Mouse (Mus musculus): ENCODE measurements around the gene Corin. TPM values are rescaled to one million over a fixed set of nuclear protein-coding genes. Genes with fewer than 3 reads are reported as not detected.

Corin gene
- total and polyA plus RNA-seq, 2 experiments from 2014 or later = 36.8 to 102 TPM

GRCm38 (mm10) chr5:72261802-72262324 is 242.4 kb downstream of the Corin start:
- DNase-seq (ENCODE audit: low spot score) (no peak), ATAC-seq (ENCODE audit: insufficient read depth, low read depth) (no peak)
- Histone ChIP-seq H3K27me3 (ENCODE audit: control insufficient read depth, insufficient read depth, low read length) (no peaks in the 10 kb centered on the region), H3K27ac (ENCODE audit: low read depth) (no peak overlapping the region), H3K9ac (replicated peaks; ENCODE audit: low read depth, low read length) (no peak overlapping the region), H3K36me3 (replicated peaks; ENCODE audit: control insufficient read depth, insufficient read depth, low read length) (peaks cover 16% of the 10 kb centered on the region), H3K4me2 (ENCODE audit: low read depth, low read length) (no peak overlapping the region), H3K4me1 (ENCODE audit: control insufficient read depth, insufficient read depth) (peaks cover 14% of the 10 kb centered on the region; the same call in 1 of the 2 replicates), H3K9me3 (replicated peaks; ENCODE audit: control insufficient read depth, low read length) (no peaks in the 10 kb centered on the region), H3K4me3 (ENCODE audit: low read depth, low read length) (no peak overlapping the region)
- no peak for TF ChIP-seq CTCF (IDR thresholded peaks at IDR 0.05; ENCODE audit: low read depth)
- no peak for TF ChIP-seq EP300 (IDR thresholded peaks at IDR 0.05; ENCODE audit: low read depth)
- WGBS = 90% methylated on average over 3 of the region's 3 CpGs

- Histone ChIP-seq H3K4me2 (ENCODE audit: low read depth, low read length) (no peak overlapping the region), H3K27me3 (ENCODE audit: control insufficient read depth, insufficient read depth, low read length) (no peaks in the 10 kb centered on the region), H3K4me3 (ENCODE audit: low read depth, low read length) (no peak overlapping the region), H3K9ac (replicated peaks; ENCODE audit: low read depth, low read length) (no peak overlapping the region), H3K4me1 (ENCODE audit: control insufficient read depth, insufficient read depth) (peaks cover 14% of the 10 kb centered on the region; the same call in 1 of the 2 replicates), H3K9me3 (replicated peaks; ENCODE audit: control insufficient read depth, low read length) (no peaks in the 10 kb centered on the region), H3K27ac (ENCODE audit: low read depth) (no peak overlapping the region), H3K36me3 (replicated peaks; ENCODE audit: control insufficient read depth, insufficient read depth, low read length) (peaks cover 15% of the 10 kb centered on the region)
- DNase-seq (ENCODE audit: low spot score) = no peak
- peak; percentile 30; the same call in 1 of the 2 replicates for ATAC-seq (ENCODE audit: insufficient read depth, low read depth)
- TF ChIP-seq EP300 (IDR thresholded peaks at IDR 0.05; ENCODE audit: low read depth) (no peak), CTCF (IDR thresholded peaks at IDR 0.05; ENCODE audit: low read depth) (no peak)
- 60% methylated on average over 3 of the region's 3 CpGs for WGBS
These were observed 245.0 kb downstream of the Corin start for GRCm38 (mm10) chr5:72259298-72259621.

- 46% methylated on average over 17 of the region's 17 CpGs for WGBS
- Histone ChIP-seq H3K27me3 (ENCODE audit: control insufficient read depth, insufficient read depth, low read length) (no peaks in the 10 kb centered on the region), H3K27ac (ENCODE audit: low read depth) (no peak overlapping the region), H3K4me2 (ENCODE audit: low read depth, low read length) (peak overlapping the region; percentile 40), H3K4me3 (ENCODE audit: low read depth, low read length) (no peak overlapping the region), H3K9me3 (replicated peaks; ENCODE audit: control insufficient read depth, low read length) (no peaks in the 10 kb centered on the region), H3K9ac (replicated peaks; ENCODE audit: low read depth, low read length) (no peak overlapping the region), H3K4me1 (ENCODE audit: control insufficient read depth, insufficient read depth) (peaks cover 14% of the 10 kb centered on the region; the same call in 1 of the 2 replicates), H3K36me3 (replicated peaks; ENCODE audit: control insufficient read depth, insufficient read depth, low read length) (peaks cover 11% of the 10 kb centered on the region; the same call in 1 of the 2 replicates)
- ATAC-seq (ENCODE audit: insufficient read depth, low read depth) (0 out of 2 replicates have a peak, but pooled peaks have one; percentile 6), DNase-seq (ENCODE audit: low spot score) (no peak)
- TF ChIP-seq EP300 (IDR thresholded peaks at IDR 0.05; ENCODE audit: low read depth) = no peak
- no peak for TF ChIP-seq CTCF (IDR thresholded peaks at IDR 0.05; ENCODE audit: low read depth)
These were observed 245.6 kb downstream of the Corin start for GRCm38 (mm10) chr5:72258409-72259297.

- H3K4me2 ChIP-seq (ENCODE audit: low read depth, low read length) = peak overlapping the region; percentile 30; the same call in 1 of the 2 replicates
- H3K4me3 ChIP-seq (ENCODE audit: low read depth, low read length) = peak overlapping the region; percentile 20
- no peak for DNase-seq (ENCODE audit: low spot score)
- TF ChIP-seq CTCF (IDR thresholded peaks at IDR 0.05; ENCODE audit: low read depth) (no peak), EP300 (IDR thresholded peaks at IDR 0.05; ENCODE audit: low read depth) (no peak)
- peak overlapping the region; percentile 38; the same call in 1 of the 2 replicates for H3K27ac ChIP-seq (ENCODE audit: low read depth)
- H3K27me3 ChIP-seq (ENCODE audit: control insufficient read depth, insufficient read depth, low read length) = no peaks in the 10 kb centered on the region
- no peak for ATAC-seq (ENCODE audit: insufficient read depth, low read depth)
- H3K9ac ChIP-seq (replicated peaks; ENCODE audit: low read depth, low read length) = no peak overlapping the region
- H3K9me3 ChIP-seq (replicated peaks; ENCODE audit: control insufficient read depth, low read length) = no peaks in the 10 kb centered on the region
- H3K4me1 ChIP-seq (ENCODE audit: control insufficient read depth, insufficient read depth) = peaks cover 14% of the 10 kb centered on the region; the same call in 1 of the 2 replicates
- H3K36me3 ChIP-seq (replicated peaks; ENCODE audit: control insufficient read depth, insufficient read depth, low read length) = peaks cover 19% of the 10 kb centered on the region; the same call in 1 of the 2 replicates
- WGBS = 72% methylated on average over 10 of the region's 10 CpGs
These were observed 247.2 kb downstream of the Corin start for GRCm38 (mm10) chr5:72257084-72257483.

GRCm38 (mm10) chr5:72254958-72255357 is 249.3 kb downstream of the Corin start:
- TF ChIP-seq CTCF (IDR thresholded peaks at IDR 0.05; ENCODE audit: low read depth) (no peak), EP300 (IDR thresholded peaks at IDR 0.05; ENCODE audit: low read depth) (no peak)
- no peaks in the 10 kb centered on the region for H3K9me3 ChIP-seq (replicated peaks; ENCODE audit: control insufficient read depth, low read length)
- H3K27ac ChIP-seq (ENCODE audit: low read depth) = no peak overlapping the region
- DNase-seq (ENCODE audit: low spot score) (no peak), ATAC-seq (ENCODE audit: insufficient read depth, low read depth) (no peak)
- H3K36me3 ChIP-seq (replicated peaks; ENCODE audit: control insufficient read depth, insufficient read depth, low read length) = peaks cover 14% of the 10 kb centered on the region; the same call in 1 of the 2 replicates
- H3K4me3 ChIP-seq (ENCODE audit: low read depth, low read length) = no peak overlapping the region
- H3K4me2 ChIP-seq (ENCODE audit: low read depth, low read length) = no peak overlapping the region
- 80% methylated on average over 10 of the region's 10 CpGs for WGBS
- no peak overlapping the region for H3K9ac ChIP-seq (replicated peaks; ENCODE audit: low read depth, low read length)
- peaks cover 14% of the 10 kb centered on the region; the same call in 1 of the 2 replicates for H3K4me1 ChIP-seq (ENCODE audit: control insufficient read depth, insufficient read depth)
- no peaks in the 10 kb centered on the region for H3K27me3 ChIP-seq (ENCODE audit: control insufficient read depth, insufficient read depth, low read length)

Measured in heart, postnatal 0 days (tissue).